Mouse (Mus musculus) G1E-ER4 (cell line): ENCODE data around the gene Arhgap40. TPM values are rescaled to one million over a fixed set of nuclear protein-coding genes. Genes with fewer than 3 reads are reported as not detected.

Source experiments
- GATA1 ChIP-seq: IDR thresholded peaks from one replicate; pipeline ENCODE4 v1.8.0; 2012; ENCODE audit warnings: low read length, inconsistent platforms
- polyA plus RNA-seq: library from polyadenylated mRNA; stranded (reverse); fragments of >175 nt; gene quantifications from 2 replicates; pipeline ENCODE4 v1.2.3, GENCODE M21; 2012

Gene Arhgap40
- polyA plus RNA-seq, 1 experiment: not detected

DNA sequence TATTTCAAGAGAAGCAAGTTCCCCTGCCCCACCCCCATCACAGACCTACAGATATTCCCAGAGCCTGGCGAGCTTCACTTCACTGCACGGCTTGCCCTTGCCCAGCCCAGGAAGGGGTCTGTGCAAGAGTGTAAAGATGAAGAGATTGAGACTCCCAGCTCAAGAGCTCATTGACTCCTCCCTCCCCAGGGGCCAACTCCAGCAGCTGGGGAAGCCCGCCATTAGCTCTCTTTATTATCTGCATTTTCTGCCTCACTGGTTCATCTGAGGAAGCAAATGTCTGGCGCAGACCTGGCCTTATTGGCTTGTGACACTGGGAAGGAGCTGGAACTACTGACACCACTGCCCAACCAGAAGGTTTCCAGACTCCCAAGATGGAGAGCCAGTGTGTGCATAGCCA lies 67.4 kb downstream of the Arhgap40 start:
- TF ChIP-seq GATA1: no peak

DNA sequence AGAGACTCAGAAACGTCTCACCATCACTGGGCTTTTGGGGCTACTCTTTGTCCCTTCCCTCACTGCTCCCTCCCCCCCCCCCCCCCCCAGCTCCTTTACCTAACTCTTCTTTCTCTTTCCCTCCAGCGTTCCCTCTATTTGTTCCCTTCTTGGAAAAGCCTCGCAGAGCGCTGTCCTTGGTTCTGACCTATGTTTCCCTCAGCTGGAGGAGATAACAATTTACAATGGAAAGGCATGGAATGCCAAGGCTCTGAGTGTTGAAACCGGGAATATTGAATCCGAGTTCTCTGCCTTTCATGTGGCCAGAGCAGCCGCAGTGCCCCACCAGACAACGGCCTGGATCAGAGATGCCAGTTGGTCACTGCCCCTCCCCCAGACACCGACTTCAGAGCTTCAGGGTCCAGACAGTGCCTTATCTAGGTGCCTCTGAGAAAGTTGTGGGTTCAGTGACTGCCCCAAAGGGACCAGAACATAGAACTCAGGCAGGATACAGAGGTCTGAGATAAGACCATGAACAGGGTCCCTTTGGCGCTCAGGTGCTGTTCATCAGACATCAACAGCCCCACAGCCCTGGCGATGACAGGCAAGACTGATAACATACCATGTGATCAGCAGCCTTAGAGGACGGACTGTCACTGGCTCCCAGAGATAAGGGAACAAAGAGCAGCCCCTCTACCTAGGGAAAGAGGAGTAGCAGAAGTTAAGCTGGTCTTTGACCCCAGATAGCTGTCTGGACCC lies 72.2 kb downstream of the Arhgap40 start:
- peak; percentile 72 for TF ChIP-seq GATA1

DNA sequence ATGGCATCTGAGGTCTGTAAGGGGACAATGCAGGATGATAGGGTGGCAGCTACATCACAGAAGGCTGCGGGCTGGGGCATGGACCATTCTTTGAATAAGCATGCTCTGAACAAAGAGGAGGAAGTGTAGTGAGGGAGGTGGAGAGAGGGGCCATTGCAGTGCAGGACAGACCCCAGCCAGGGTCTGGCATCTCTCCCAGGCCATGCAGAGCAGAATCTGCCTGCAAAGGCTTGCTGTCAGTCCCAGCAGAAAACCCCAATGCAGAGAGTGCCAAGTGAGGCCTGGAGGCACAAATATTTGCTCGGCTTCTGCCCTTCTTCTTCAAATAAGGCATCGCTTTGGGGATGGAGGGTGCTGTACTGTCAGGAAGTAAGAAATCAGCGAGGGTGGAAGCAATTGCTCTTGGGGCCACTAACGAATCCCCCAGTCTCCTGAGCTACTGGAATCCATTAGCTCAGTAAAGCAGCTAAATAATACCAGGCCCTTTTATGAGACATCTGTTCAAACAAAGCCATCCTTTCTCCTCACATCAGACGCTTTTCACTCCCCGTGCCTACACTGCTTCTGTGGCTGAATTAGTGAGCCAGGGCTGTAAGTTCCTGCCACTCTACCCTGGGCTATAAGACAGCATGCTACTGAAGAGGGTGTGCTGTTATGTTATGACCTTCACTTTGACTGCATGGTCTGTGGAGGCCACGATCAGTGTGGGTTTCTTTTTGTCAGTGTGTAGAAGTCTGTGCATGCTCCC lies 76.1 kb downstream of the Arhgap40 start:
- no peak for TF ChIP-seq GATA1

DNA sequence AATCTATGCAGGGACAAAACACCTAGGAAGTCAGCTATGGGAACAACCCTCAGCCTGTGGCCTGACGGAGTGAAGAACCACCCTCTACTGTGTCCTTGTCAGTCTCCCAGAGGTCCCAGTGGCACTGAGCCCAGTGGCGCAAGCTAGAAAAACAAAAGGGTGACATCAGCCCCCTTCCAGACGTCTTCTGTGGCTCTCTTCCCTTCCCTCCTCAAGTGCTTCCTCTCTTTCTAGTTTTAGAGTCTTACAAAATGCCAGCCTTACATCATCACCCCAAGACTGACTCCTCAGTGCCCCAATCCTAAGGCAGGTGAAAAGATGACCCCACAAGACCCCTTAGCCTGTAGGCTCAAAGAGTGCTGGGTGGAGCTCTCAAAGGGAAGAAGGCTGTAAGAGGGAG lies 77.9 kb downstream of the Arhgap40 start:
- TF ChIP-seq GATA1: no peak

DNA sequence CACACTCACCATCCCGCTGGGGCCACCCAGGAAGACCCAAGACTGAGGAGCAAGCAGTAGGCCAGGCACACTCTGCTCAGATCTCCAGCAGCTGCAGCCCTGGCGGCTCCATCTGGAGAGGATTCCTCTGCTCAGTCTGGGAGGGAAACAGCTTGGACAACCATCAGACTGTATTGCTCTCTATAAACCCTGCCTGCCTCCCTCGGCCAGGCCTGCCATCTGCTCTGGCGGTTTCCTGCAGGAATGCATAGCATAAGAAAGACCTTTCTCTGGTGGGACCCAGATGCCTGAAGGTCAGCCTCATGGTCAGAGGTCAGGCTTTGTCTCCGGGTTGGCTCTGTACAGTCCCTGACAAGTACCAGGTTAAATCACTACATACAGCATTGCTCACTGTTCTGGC lies 78.7 kb downstream of the Arhgap40 start:
- TF ChIP-seq GATA1: no peak

DNA sequence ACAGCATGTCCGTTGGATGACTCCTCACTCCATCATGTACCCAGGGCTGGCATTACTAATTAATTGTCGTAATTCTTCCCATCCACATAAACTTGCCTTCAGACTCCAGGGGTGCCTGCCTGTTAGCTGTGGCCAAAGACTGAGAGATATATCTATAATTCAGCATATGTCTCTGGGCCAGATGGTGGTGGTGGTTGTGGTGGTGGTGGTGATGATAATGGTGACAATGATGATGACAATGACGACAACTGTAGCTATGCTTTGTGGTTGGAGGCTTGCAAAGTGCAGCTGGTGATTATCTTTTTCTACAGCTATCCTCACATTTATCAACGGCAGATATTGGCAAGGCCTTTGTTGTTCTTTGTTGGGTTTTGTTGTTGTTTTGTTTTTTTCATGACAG lies 80.8 kb downstream of the Arhgap40 start:
- no peak for TF ChIP-seq GATA1

DNA sequence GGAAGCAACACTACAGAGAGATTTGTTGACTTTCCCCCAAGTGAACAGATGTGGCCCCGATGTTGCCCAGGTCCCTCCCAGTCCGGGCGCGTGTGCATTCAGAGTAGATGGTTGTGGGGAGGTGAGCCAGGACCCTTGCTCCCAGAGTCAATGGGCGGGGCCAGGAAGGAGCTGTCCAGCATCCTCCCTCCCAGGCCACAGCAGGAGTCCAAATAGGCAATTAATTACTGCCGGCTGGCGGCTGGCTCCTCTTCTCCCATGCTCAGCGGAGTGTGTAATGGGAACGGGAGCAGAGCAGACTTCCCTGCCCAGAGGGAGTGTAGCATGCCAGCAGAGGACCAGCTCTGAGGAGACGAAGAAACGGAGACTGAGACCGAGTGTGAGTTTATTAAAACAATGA lies 82.5 kb downstream of the Arhgap40 start:
- TF ChIP-seq GATA1: no peak

DNA sequence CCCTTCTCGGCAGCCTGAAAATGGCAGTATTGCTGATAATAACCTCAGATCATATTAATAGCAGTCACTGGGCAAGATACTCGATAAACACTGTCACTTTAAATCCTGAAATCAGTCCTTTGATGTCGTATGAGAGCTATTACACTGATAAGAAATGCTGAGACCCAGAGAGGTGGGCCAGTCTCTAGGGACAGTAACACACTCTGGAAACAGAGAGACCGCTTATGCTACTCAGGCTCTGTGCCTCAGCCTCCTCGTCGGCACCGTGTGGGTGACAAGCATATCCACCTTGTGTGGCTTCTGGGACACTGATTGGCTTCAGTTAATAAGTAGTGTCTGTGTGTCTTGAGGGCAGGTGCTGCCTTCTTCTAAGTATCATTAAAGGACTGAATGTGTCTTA lies 83.0 kb downstream of the Arhgap40 start:
- no peak for TF ChIP-seq GATA1

DNA sequence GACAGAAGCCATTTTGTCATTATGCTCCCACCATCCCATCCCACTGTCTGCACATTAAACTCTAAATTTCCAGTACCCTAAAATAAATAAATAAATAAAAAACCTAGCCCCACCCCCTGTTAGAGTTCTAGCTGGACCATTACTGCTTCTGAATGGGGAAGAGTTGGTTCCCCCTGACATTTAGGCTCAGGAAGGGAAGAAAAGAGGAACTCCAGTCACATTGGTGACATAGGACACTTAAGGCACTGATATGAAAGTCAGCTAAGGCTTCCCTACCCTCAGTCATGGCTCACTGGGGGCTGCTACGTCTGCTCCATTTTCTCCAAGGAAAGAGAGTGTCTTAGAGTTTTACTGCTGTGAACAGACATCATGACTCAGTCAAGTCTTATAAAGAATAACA lies 84.2 kb downstream of the Arhgap40 start:
- TF ChIP-seq GATA1: no peak

Other genes starting within 250 kb of the Arhgap40 start
- not detected in 2 replicates for gene Lbp, start 206.3 kb upstream of the Arhgap40 start, polyA plus RNA-seq
- not detected in 2 replicates for gene Snhg11, start 137.2 kb upstream of the Arhgap40 start, polyA plus RNA-seq
- 3.6 and 4.0 TPM in 2 replicates for gene Ralgapb, start 102.9 kb upstream of the Arhgap40 start, polyA plus RNA-seq
- gene Adig, start 10.2 kb upstream of the Arhgap40 start, polyA plus RNA-seq: not detected in 2 replicates
- gene Slc32a1, start 98.0 kb downstream of the Arhgap40 start, polyA plus RNA-seq: not detected in 2 replicates
- gene Actr5, start 112.1 kb downstream of the Arhgap40 start, polyA plus RNA-seq: 17.9 and 18.9 TPM in 2 replicates
- gene Ppp1r16b, start 152.6 kb downstream of the Arhgap40 start, polyA plus RNA-seq: not detected in 2 replicates